Mouse (Mus musculus) liver, embryonic 14.5 days (tissue): Measurements from ENCODE around the gene Ctsf. TPM values are rescaled to one million over a fixed set of nuclear protein-coding genes. Genes with fewer than 3 reads are reported as not detected.

ENCODE experiments used
- ATAC-seq: fragments of 200-750 bp; cut with Nextera tagmentation; 2 replicates; pipeline ENCODE4 v1.8.0; 2017; ENCODE audit warnings: moderate number of reproducible peaks, mild to moderate bottlenecking, moderate library complexity; ENCODE audit not compliant: insufficient read depth
- DNase-seq, 3 experiments: peaks; one replicate each; pipeline ENCODE4 v3.0.0-alpha.2; 2012 to 2013; ENCODE audit warnings: low read depth in 3 of 3, low spot score in 3 of 3
- H3K27ac ChIP-seq: fragments of 300-500 bp; sonication (generic); 2 replicates; pipeline ENCODE4 v1.5.1; 2014; ENCODE audit warnings: moderate library complexity, mild to moderate bottlenecking, control low read depth, inconsistent platforms
- H3K27me3 ChIP-seq: fragments of 300-500 bp; sonication (generic); 2 replicates; pipeline ENCODE4 v1.6.1; 2014; ENCODE audit warnings: mild to moderate bottlenecking, low read length, moderate library complexity; ENCODE audit not compliant: control insufficient read depth, insufficient read depth
- H3K36me3 ChIP-seq: fragments of 300-500 bp; sonication (generic); replicated peaks from 2 replicates; pipeline ENCODE4 v1.6.1; 2014; ENCODE audit warnings: low read depth; ENCODE audit not compliant: control insufficient read depth, insufficient read depth
- H3K4me1 ChIP-seq, 2 experiments: fragments of 200-500 bp in 1 of 2; fragments of 300-500 bp in 1 of 2; sonication (generic) in 1 of 2; replicated peaks; 2 replicates each; pipeline ENCODE4 v1.6.1; 2012 to 2014; ENCODE audit warnings: antibody characterized with exemption in 1 of 2, inconsistent platforms in 1 of 2, low read length in 1 of 2; ENCODE audit not compliant: control insufficient read depth in 2 of 2, insufficient read depth in 2 of 2
- H3K4me2 ChIP-seq: fragments of 300-500 bp; sonication (generic); 2 replicates; pipeline ENCODE4 v1.6.1; 2014; ENCODE audit warnings: low read depth, mild to moderate bottlenecking, control low read depth, moderate library complexity
- H3K4me3 ChIP-seq, 2 experiments: fragments of 200-500 bp in 1 of 2; fragments of 300-500 bp in 1 of 2; sonication (generic) in 1 of 2; 2 replicates each; pipeline ENCODE4 v1.5.1; 2012 to 2014; ENCODE audit warnings: low read depth in 2 of 2, low read length in 2 of 2, mild to moderate bottlenecking in 2 of 2, control low read depth in 1 of 2, inconsistent platforms in 1 of 2, moderate library complexity in 1 of 2; ENCODE audit not compliant: insufficient read depth in 1 of 2
- H3K9ac ChIP-seq: fragments of 300-500 bp; sonication (generic); replicated peaks from 2 replicates; pipeline ENCODE4 v1.6.1; 2014; ENCODE audit warnings: mild to moderate bottlenecking, control low read depth, moderate library complexity
- H3K9me3 ChIP-seq: fragments of 300-500 bp; sonication (generic); 2 replicates; pipeline ENCODE4 v1.6.1; 2016; ENCODE audit warnings: low read length, mixed read lengths; ENCODE audit not compliant: control insufficient read depth
- CTCF ChIP-seq: IDR thresholded peaks from 2 replicates; pipeline ENCODE4 v1.5.1; 2016; ENCODE audit warnings: antibody characterized with exemption, low read depth, control low read depth
- EP300 ChIP-seq: IDR thresholded peaks from 2 replicates; pipeline ENCODE4 v1.6.1; 2016; ENCODE audit warnings: antibody characterized with exemption, low read depth
- WGBS: fragments of 180-500 bp; shearing (Covaris S2); extraction: QIAGEN DNeasy Blood & Tissue Kit; methylation state at CpG from one replicate; pipeline ENCODE4 v1.1.7; 2014; ENCODE audit not compliant: insufficient replicate concordance; 5-methylcytosine and 5-hydroxymethylcytosine counted together
- polyA plus RNA-seq, 2 experiments: library from polyadenylated mRNA; depleted of rRNA in 1 of 2; stranded (reverse) in 1 of 2; unstranded in 1 of 2; fragments of >200 nt; fragmentation: Nextera tagmentation in 1 of 2; extraction: Ambion mirVana in 1 of 2; gene quantifications; 2 replicates each; pipeline versions ENCODE4 v1.2.1 to v1.2.3; 2012 to 2014

The Ctsf gene
- polyA plus RNA-seq, 2 experiments = 20.8 to 32.8 TPM

GRCm38 (mm10) chr19:4828444-4829114, 26.4 kb upstream of the Ctsf start:
- Histone ChIP-seq H3K4me1 (peaks cover 0 to 4% of the 10 kb centered on the region in 2 experiments; a peak in 1 of 4 replicates), H3K4me3 (no peak overlapping the region), H3K27ac (no peak overlapping the region), H3K9ac (no peak overlapping the region), H3K4me2 (no peak overlapping the region), H3K36me3 (peaks cover 5% of the 10 kb centered on the region; the same call in 1 of the 2 replicates), H3K9me3 (no peaks in the 10 kb centered on the region), H3K27me3 (no peaks in the 10 kb centered on the region)
- DNase-seq (no peak), ATAC-seq (no peak)
- WGBS = 70% methylated on average over 16 of the region's 16 CpGs
- no peak for TF ChIP-seq CTCF
- no peak for TF ChIP-seq EP300

- no peak for DNase-seq
- Histone ChIP-seq H3K9ac (no peak overlapping the region), H3K27me3 (no peaks in the 10 kb centered on the region), H3K27ac (no peak overlapping the region), H3K36me3 (peaks cover 5% of the 10 kb centered on the region; the same call in 1 of the 2 replicates), H3K9me3 (no peaks in the 10 kb centered on the region), H3K4me3 (no peak overlapping the region), H3K4me1 (peaks cover 0 to 4% of the 10 kb centered on the region in 2 experiments; a peak in 1 of 4 replicates), H3K4me2 (no peak overlapping the region)
- no peak for ATAC-seq
- 82% methylated on average over 7 of the region's 7 CpGs for WGBS
- TF ChIP-seq CTCF = no peak
- TF ChIP-seq EP300 = no peak
These were observed 25.8 kb upstream of the Ctsf start for GRCm38 (mm10) chr19:4829156-4829555.

GRCm38 (mm10) chr19:4833977-4834376, 21.0 kb upstream of the Ctsf start:
- ATAC-seq (no peak), DNase-seq (no peak)
- Histone ChIP-seq H3K4me2 (no peak overlapping the region), H3K4me3 (no peak overlapping the region), H3K9me3 (no peaks in the 10 kb centered on the region), H3K9ac (no peak overlapping the region), H3K36me3 (no peaks in the 10 kb centered on the region), H3K27me3 (no peaks in the 10 kb centered on the region), H3K4me1 (peaks cover 8 to 9% of the 10 kb centered on the region in 2 experiments; a peak in 2 of 4 replicates), H3K27ac (no peak overlapping the region)
- TF ChIP-seq EP300 (no peak), CTCF (no peak)
- whole genome bisulfite sequencing = 77% methylated on average over 8 of the region's 8 CpGs

DNA sequence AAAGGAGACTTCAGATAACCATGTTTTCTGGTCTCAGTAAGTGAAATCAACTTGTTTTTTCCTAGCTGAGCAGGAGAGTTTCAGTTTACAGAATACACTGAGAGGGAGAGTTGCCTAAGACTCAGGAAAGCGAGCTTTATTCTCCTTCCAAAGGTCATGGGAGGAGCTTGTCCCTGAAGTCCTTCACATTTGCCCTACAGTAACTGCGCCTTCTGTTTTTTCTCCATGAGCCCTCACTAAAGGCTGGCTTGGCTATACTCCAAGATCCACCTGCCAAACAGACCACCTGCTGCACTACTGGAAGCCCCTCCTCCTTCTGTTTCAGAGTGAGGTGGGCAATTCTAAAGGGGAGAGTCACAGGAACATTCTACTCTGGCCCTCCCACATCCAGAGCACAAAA, 18.8 kb upstream of the Ctsf start:
- no peak overlapping the region for H3K9ac ChIP-seq
- H3K27me3 ChIP-seq = peaks cover 14% of the 10 kb centered on the region
- H3K9me3 ChIP-seq = no peaks in the 10 kb centered on the region
- no peaks in the 10 kb centered on the region for H3K36me3 ChIP-seq
- 85% methylated on average over 2 of the region's 2 CpGs for WGBS
- peaks cover 13 to 15% of the 10 kb centered on the region in 2 experiments for H3K4me1 ChIP-seq
- ATAC-seq (no peak), DNase-seq (no peak)
- TF ChIP-seq CTCF = no peak
- no peak for TF ChIP-seq EP300
- H3K4me3 ChIP-seq = no peak overlapping the region
- H3K27ac ChIP-seq = no peak overlapping the region
- no peak overlapping the region for H3K4me2 ChIP-seq

- Histone ChIP-seq H3K4me2 (no peak overlapping the region), H3K27me3 (peaks cover 21% of the 10 kb centered on the region), H3K9me3 (no peaks in the 10 kb centered on the region), H3K4me3 (no peak overlapping the region), H3K36me3 (no peaks in the 10 kb centered on the region), H3K9ac (no peak overlapping the region), H3K4me1 (peaks cover 13 to 15% of the 10 kb centered on the region in 2 experiments), H3K27ac (no peak overlapping the region)
- 84% methylated on average over 6 of the region's 6 CpGs for WGBS
- DNase-seq = no peak
- TF ChIP-seq CTCF (no peak), EP300 (no peak)
- no peak for ATAC-seq
These were observed 17.9 kb upstream of the Ctsf start for GRCm38 (mm10) chr19:4837049-4837448.
